Mouse (Mus musculus) lung, postnatal 0 days (tissue): Measurements from ENCODE around the gene Scnn1a.

Source experiments
- CTCF ChIP-seq: IDR thresholded peaks from 2 replicates; pipeline ENCODE4 v1.5.1; 2016; ENCODE audit warnings: antibody characterized with exemption, mild to moderate bottlenecking
- EP300 ChIP-seq: IDR thresholded peaks from 2 replicates; pipeline ENCODE4 v1.6.1; 2016; ENCODE audit warnings: antibody characterized with exemption, mild to moderate bottlenecking, control low read depth

DNA sequence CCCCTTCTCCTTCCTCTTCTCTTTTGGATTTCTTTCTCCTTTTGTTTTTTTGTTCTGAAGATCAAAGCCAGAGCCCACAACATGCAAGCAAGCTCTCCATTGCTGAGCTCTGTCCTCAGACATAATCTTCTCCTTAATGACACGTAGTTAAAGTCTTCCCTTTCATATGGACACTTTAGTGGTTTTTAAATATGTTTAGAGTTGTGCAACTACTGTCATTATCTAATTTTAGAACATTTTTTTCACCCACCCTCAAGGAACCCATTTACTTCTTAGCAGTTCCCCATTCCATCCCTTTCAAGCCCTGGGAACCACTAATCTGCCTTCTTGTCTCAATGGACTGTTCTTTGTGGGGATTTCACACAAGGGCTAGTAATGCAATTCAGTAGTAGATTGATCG is 13.9 kb downstream of the Scnn1a start:
- TF ChIP-seq CTCF (no peak), EP300 (no peak)
